Mouse (Mus musculus) heart, embryonic 11.5 days (tissue): Measurements from ENCODE around the gene Hoga1. TPM values are rescaled to one million over a fixed set of nuclear protein-coding genes. Genes with fewer than 3 reads are reported as not detected.

Experiments used
- ATAC-seq: fragments of 200-750 bp; cut with Nextera tagmentation; replicated peaks from 2 replicates; pipeline ENCODE4 v1.8.0; 2017; ENCODE audit warnings: moderate library complexity; ENCODE audit not compliant: insufficient number of reproducible peaks, low FRiP score, low TSS enrichment
- H3K27ac ChIP-seq: fragments of 300-500 bp; sonication (generic); 2 replicates; pipeline ENCODE4 v1.5.1; 2014; ENCODE audit warnings: mild to moderate bottlenecking, low read depth, low read length
- H3K27me3 ChIP-seq: fragments of 300-500 bp; sonication (generic); 2 replicates; pipeline ENCODE4 v1.6.1; 2014; ENCODE audit warnings: mild to moderate bottlenecking, low read length, mixed read lengths; ENCODE audit not compliant: control insufficient read depth, insufficient read depth
- H3K36me3 ChIP-seq: fragments of 300-500 bp; sonication (generic); 2 replicates; pipeline ENCODE4 v1.6.1; 2014; ENCODE audit warnings: mild to moderate bottlenecking, low read length, moderate library complexity, mixed read lengths; ENCODE audit not compliant: control insufficient read depth, insufficient read depth
- H3K4me1 ChIP-seq: fragments of 300-500 bp; sonication (generic); 2 replicates; pipeline ENCODE4 v1.6.1; 2014; ENCODE audit warnings: low read length; ENCODE audit not compliant: control insufficient read depth, insufficient read depth
- H3K4me2 ChIP-seq: fragments of 300-500 bp; sonication (generic); 2 replicates; pipeline ENCODE4 v1.6.1; 2014; ENCODE audit warnings: mild to moderate bottlenecking, moderate library complexity
- H3K4me3 ChIP-seq: fragments of 300-500 bp; sonication (generic); 2 replicates; pipeline ENCODE4 v1.5.1; 2014; ENCODE audit warnings: low read depth, low read length
- H3K9ac ChIP-seq: fragments of 300-500 bp; sonication (generic); 2 replicates; pipeline ENCODE4 v1.6.1; 2014; ENCODE audit warnings: mild to moderate bottlenecking, low read depth, low read length, moderate library complexity
- H3K9me3 ChIP-seq: fragments of 300-500 bp; sonication (generic); replicated peaks from 2 replicates; pipeline ENCODE4 v1.6.1; 2016; ENCODE audit warnings: low read length; ENCODE audit not compliant: control insufficient read depth
- WGBS: fragments of 180-500 bp; shearing (Covaris S2); extraction: QIAGEN DNeasy Blood & Tissue Kit; methylation state at CpG from one replicate; pipeline ENCODE4 v1.1.7; 2014; ENCODE audit not compliant: insufficient replicate concordance; 5-methylcytosine and 5-hydroxymethylcytosine counted together
- polyA plus RNA-seq: library from polyadenylated mRNA; unstranded; fragments of >200 nt; fragmentation: Nextera tagmentation; extraction: Ambion mirVana; gene quantifications from 2 replicates; pipeline ENCODE4 v1.2.1, GENCODE M21; 2014

Gene Hoga1
- polyA plus RNA-seq, 1 experiment from 2014 or later: 1.6 TPM

DNA sequence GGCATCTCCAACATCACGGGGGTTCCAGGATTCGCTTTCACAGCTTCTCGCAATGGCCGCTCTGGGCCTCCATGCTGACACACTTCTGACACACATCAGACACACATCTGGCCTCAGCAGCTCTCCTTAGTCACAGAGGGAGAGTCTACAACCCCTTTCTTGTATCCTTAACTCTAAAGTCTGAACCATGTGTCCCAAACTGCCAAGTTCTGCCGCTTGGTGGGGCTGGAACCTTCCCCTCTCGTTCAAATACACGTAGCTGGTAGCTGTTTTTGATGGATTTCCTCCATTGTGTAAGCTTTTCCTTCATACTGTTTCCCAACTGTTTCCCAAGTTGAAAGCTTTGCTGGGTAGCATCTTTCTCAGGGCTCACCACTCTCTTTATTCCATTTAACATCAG is 25.8 kb downstream of the Hoga1 start:
- Histone ChIP-seq H3K27ac (no peak overlapping the region), H3K9ac (no peak overlapping the region), H3K4me1 (no peaks in the 10 kb centered on the region), H3K36me3 (no peaks in the 10 kb centered on the region), H3K9me3 (no peaks in the 10 kb centered on the region), H3K27me3 (no peaks in the 10 kb centered on the region), H3K4me3 (no peak overlapping the region), H3K4me2 (no peak overlapping the region)
- WGBS: 71% methylated on average over 7 of the region's 7 CpGs
- ATAC-seq: no peak

DNA sequence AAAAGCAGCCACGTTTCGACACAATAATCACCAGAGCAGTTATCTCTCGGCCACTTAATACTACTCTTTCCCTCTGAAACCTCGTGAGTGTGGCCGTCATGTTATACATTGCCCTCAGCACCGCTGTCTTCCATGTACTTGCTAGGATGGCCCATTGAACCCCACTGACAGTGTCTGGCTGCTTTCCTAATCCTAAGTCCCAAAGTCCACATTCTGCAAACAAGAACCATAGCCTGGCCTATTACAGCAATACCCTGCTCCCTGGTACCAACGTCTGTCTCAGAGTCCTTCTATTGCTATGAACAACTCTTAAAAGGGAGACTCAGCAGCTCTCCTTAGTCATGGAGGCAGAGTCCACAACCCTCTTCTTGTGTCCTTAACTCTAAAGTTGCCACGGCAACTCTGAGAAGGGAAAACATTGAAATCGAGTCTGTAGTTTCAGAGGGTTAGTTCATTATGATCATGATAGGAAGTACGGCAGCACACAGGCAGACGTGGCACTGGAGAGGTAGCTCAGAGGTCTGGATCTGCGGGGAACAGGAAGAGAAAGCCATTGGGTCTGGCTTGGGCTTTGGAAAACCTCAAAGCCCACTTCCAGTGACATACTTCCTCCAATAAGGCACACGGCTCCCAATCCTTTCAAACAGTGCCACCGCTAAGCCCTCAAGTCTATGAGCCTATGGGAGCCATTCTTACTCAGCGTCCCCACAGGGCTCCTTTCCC is 26.6 kb downstream of the Hoga1 start:
- Histone ChIP-seq H3K4me1 (no peaks in the 10 kb centered on the region), H3K36me3 (no peaks in the 10 kb centered on the region), H3K27me3 (no peaks in the 10 kb centered on the region), H3K27ac (no peak overlapping the region), H3K9me3 (no peaks in the 10 kb centered on the region), H3K4me3 (no peak overlapping the region), H3K9ac (no peak overlapping the region), H3K4me2 (no peak overlapping the region)
- ATAC-seq: no peak
- WGBS: 74% methylated on average over 15 of the region's 15 CpGs

DNA sequence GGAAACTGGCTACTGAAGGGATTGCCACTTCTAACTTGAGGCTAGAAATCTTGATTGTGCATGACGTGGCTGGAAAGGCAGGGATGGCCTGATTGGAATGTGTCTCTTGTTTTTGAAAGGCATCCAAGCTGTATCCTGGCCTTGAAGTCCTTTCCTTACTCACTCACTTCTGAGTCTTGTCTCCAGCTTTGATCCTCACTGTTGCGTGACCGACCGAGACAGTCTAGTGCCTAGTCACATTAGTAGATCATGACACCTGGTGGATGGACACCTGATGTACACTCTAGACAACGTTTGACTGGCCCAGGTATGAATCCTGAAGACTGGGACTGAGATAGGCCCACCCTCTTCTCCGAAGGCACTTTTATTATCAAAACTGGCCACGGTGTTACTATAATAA is 27.4 kb downstream of the Hoga1 start:
- ATAC-seq: no peak
- Histone ChIP-seq H3K9ac (no peak overlapping the region), H3K9me3 (no peaks in the 10 kb centered on the region), H3K27ac (no peak overlapping the region), H3K4me3 (no peak overlapping the region), H3K27me3 (no peaks in the 10 kb centered on the region), H3K4me2 (no peak overlapping the region), H3K36me3 (no peaks in the 10 kb centered on the region), H3K4me1 (no peaks in the 10 kb centered on the region)
- 69% methylated on average over 7 of the region's 7 CpGs for WGBS

DNA sequence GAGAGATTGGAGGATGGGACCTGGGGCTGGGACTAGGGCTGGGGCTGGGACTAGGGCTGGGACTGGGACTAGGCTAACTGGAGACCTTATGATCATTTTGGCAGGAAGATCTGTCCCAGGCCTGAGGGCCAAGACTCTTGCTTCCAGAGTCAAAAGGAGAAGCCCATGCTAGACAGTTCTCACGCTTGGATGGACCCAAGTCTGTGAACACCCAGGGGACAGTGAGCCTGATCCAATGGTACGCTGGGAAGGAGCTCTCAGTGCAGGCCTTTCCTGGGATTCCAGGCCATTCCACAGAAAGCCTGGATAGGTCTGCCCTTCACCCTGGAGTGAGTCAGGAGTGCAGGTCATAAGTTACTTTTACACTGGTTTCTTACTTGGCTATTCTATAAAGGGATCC is 29.6 kb downstream of the Hoga1 start:
- Histone ChIP-seq H3K9ac (no peak overlapping the region), H3K27ac (no peak overlapping the region), H3K4me3 (no peak overlapping the region), H3K9me3 (no peaks in the 10 kb centered on the region), H3K4me1 (no peaks in the 10 kb centered on the region), H3K4me2 (no peak overlapping the region), H3K27me3 (no peaks in the 10 kb centered on the region), H3K36me3 (no peaks in the 10 kb centered on the region)
- no peak for ATAC-seq
- 71% methylated on average over 2 of the region's 2 CpGs for WGBS

DNA sequence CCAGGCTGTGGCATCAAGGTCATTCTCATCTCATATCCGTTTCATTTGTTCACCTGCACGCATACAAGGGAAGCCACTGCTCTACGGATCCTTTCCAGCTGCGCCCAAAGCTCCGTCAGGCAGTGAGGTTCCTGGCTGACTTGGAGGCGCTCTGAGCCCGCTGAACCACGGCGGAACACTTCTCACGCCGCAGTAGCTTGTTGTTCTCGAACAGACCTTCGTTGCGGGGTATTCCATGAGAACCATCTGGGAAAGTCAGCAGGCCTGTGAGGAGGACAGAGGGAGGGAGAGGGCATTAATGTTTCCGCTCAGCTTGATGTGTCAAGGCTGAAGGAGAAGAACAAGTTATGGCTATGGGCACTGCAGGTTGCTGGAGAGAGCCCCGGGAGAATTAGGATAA is 30.6 kb downstream of the Hoga1 start:
- no peak overlapping the region for H3K4me3 ChIP-seq
- 88% methylated on average over 16 of the region's 16 CpGs for whole genome bisulfite sequencing
- no peak overlapping the region for H3K9ac ChIP-seq
- H3K4me1 ChIP-seq: no peaks in the 10 kb centered on the region
- no peak overlapping the region for H3K27ac ChIP-seq
- H3K36me3 ChIP-seq: no peaks in the 10 kb centered on the region
- H3K4me2 ChIP-seq: no peak overlapping the region
- no peak for ATAC-seq
- no peaks in the 10 kb centered on the region for H3K27me3 ChIP-seq
- no peaks in the 10 kb centered on the region for H3K9me3 ChIP-seq

DNA sequence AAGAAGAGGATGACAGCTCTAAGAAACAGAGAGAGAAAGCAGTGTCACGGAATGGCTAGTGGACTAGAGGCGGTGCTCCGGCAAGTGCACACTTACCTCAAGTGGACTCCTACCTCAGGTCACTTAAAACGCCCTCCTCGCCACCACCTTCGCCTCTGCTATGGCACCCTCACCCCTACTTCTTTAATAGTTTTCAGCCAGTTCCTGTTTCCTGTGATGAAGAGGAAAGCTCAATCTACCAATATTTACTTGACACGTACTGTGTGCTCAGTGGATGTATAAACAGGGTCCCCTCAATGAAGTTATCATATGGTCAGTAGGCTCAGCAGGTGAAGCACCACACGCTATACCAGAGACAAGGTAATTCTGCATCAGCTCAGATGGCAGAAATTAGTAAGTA is 33.2 kb downstream of the Hoga1 start:
- Histone ChIP-seq H3K27me3 (no peaks in the 10 kb centered on the region), H3K9ac (no peak overlapping the region), H3K27ac (no peak overlapping the region), H3K4me3 (no peak overlapping the region), H3K4me1 (no peaks in the 10 kb centered on the region), H3K36me3 (no peaks in the 10 kb centered on the region), H3K9me3 (no peaks in the 10 kb centered on the region), H3K4me2 (no peak overlapping the region)
- 85% methylated on average over 8 of the region's 8 CpGs for WGBS
- ATAC-seq: no peak

DNA sequence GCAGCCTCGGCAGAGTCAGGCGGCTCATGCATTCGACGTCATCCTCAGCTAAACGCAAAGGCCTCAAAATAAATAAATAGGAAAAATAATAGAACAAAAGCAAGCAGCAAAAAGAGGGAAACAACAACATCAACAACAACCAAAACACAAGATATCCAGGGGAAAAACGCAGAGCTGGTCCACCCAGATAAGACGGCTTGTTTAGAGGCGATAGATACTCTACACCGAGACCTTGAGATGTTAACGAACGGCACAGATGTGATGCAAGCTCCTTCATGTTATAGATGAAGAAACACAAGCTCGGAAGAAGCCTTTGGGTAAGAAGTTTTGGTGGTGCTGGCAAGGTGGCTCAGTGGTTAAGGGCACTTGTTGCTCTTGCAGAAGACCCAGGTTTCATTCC is 33.6 kb downstream of the Hoga1 start:
- Histone ChIP-seq H3K27ac (no peak overlapping the region), H3K4me2 (no peak overlapping the region), H3K27me3 (no peaks in the 10 kb centered on the region), H3K4me1 (no peaks in the 10 kb centered on the region), H3K36me3 (no peaks in the 10 kb centered on the region), H3K9me3 (no peaks in the 10 kb centered on the region), H3K4me3 (no peak overlapping the region), H3K9ac (no peak overlapping the region)
- WGBS: 82% methylated on average over 12 of the region's 12 CpGs
- no peak for ATAC-seq

DNA sequence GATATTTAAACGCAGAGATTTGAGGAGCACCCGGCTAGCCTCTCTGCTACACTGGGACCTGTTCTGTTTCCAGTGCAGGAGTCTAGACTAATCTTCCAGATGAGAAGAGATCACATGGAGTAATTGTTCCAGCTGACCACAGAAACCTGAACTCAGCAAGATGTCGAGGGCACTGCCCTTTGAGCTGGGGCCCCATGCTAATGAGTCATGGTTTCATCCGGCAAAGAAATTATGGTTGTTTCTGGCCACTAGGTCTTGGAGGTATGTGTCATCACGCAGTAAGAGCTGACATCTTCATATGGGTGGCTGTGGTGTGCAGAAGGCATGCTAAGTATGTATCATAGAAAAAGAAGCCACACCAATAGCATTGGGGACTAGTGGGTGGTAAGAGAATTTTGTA is 34.5 kb downstream of the Hoga1 start:
- H3K9me3 ChIP-seq: no peaks in the 10 kb centered on the region
- no peaks in the 10 kb centered on the region for H3K27me3 ChIP-seq
- no peak for ATAC-seq
- 74% methylated on average over 5 of the region's 5 CpGs for WGBS
- H3K4me3 ChIP-seq: no peak overlapping the region
- no peak overlapping the region for H3K27ac ChIP-seq
- no peak overlapping the region for H3K9ac ChIP-seq
- no peaks in the 10 kb centered on the region for H3K36me3 ChIP-seq
- no peaks in the 10 kb centered on the region for H3K4me1 ChIP-seq
- H3K4me2 ChIP-seq: no peak overlapping the region

DNA sequence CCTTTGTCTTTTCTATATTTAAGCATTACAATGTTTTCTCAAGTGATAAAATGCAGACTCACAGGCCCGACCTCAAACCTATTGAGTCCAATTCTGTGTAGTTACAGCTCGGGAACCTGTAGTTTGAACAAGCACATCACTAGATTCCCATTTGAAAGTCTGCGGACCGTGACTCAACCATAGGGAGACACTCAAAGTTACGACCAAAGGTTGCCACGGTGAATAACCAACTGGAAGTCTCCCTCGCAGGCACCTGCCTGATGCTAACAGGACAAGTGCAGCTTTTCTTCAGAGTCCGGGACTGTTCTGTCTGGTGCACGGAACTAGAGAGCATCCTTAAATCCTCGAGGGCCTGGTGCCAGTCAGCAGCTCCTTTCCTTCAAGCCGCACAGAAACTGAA is 35.1 kb downstream of the Hoga1 start:
- Histone ChIP-seq H3K9me3 (no peaks in the 10 kb centered on the region), H3K4me2 (no peak overlapping the region), H3K27me3 (no peaks in the 10 kb centered on the region), H3K4me3 (no peak overlapping the region), H3K9ac (no peak overlapping the region), H3K27ac (no peak overlapping the region), H3K4me1 (peaks cover under 1% of the 10 kb centered on the region; the same call in 1 of the 2 replicates), H3K36me3 (no peaks in the 10 kb centered on the region)
- ATAC-seq: no peak
- 80% methylated on average over 11 of the region's 11 CpGs for WGBS
